Mouse (Mus musculus): ENCODE results near the gene Ylpm1.

Gene Ylpm1

DNA sequence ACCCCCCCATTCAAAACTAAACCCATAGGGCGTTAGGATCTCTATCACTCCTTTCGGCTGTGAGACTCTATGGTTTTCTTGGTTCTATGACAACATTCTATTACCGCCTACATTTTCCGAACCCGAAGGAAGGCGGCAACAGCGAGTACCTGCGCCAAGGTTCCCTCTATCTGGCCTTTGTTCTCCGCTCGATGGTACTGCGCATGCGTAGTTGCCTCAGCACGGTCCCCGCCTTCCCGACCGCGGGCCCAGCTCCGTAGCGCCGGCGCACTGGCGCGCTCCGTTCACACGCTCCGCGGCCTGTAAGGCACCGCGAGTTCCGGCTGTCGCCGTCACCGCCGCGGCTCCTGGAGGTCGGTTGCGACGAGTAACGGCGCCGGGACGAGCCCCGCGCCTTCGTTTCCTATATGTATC is at the start of gene Ylpm1:
Ylpm1 (plus strand) TSS at position 239 of the 414 bp plus-strand sequence.
- DNase-seq (ENCODE audit: low spot score), result peak; percentile 97

- no peak for DNase-seq (ENCODE audit: low spot score)
These were observed 48.1 kb upstream of the Ylpm1 start for GRCm38 (mm10) chr12:84947894-84948583.

GRCm38 (mm10) chr12:84948584-84949285 is 47.4 kb upstream of the Ylpm1 start:
- DNase-seq (ENCODE audit: low spot score), result no peak

GRCm38 (mm10) chr12:84950763-84951162 is 45.4 kb upstream of the Ylpm1 start:
- no peak for DNase-seq (ENCODE audit: low spot score)

DNA sequence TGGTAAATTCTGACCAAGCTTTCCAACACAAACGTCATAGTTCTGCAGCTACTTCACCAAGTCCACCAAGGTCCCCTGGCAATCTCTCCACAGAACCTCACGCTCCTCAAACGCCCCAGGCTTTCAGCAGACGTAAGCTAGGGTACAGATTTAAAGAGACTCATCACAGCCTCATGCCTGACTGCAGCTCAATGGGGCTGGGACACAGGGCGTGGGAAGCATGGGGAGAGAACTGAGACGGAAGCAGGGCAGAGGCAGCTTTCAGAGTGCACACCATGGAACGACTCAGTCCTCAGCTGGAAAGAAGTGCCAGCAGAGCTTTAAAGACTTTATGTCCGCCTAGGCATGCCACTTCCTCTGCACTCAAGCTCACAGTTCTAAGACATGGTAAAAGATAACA is 44.6 kb upstream of the Ylpm1 start:
- no peak for DNase-seq (ENCODE audit: low spot score)

DNA sequence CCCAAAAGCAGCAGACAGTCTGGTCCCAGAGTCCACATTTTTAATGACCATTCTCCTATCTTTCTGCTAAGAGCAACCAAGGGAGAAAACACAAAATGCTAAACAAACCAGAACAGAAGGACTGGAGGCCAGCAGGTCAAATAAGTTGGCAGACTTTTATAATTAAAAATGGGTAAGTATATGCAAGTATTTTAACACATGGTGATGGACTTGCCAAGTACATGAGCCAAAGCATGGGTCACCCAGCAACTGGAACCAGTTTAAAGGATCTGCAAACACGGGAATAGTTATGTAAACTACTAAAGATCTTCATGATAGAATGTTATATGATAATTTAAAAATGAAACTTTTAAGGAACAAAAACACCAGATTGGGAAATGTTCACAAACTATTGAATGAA is 43.8 kb upstream of the Ylpm1 start:
- DNase-seq (ENCODE audit: low spot score), result no peak

GRCm38 (mm10) chr12:84956317-84956716 is 39.8 kb upstream of the Ylpm1 start:
- DNase-seq (ENCODE audit: low spot score), result no peak

GRCm38 (mm10) chr12:84958794-84959356 is 37.2 kb upstream of the Ylpm1 start:
- no peak for DNase-seq (ENCODE audit: low spot score)

DNA sequence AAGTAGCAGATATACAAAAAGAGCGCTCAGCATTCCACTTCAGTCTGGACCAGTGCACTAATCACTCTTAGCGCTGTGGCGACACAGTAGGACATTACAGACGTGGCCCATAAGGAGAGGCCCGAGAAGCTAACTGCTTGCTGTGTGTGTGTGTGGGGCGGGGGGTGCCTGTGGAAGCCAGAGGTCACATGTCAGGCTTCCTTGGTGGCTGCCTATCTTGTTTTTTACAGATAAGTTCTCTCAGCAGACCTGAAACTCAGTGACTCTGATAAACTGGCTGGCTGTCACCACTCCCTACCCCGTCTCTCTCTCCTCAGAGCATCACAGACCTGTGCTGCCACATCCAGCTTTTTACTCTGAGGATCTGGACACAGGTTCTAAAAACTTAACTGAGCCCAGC is 33.5 kb upstream of the Ylpm1 start:
- DNase-seq (ENCODE audit: low spot score), result no peak

GRCm38 (mm10) chr12:84968831-84969655 is 27.1 kb upstream of the Ylpm1 start:
- DNase-seq (ENCODE audit: low spot score), result no peak

- DNase-seq (ENCODE audit: low spot score), result no peak
These were observed 26.3 kb upstream of the Ylpm1 start for GRCm38 (mm10) chr12:84969656-84970427.

GRCm38 (mm10) chr12:84970428-84971096 is 25.6 kb upstream of the Ylpm1 start, which contains the start of the genes Fcf1 and Arel1:
Fcf1 (plus strand) TSS chr12:84970897.
Arel1 (minus strand) TSS chr12:84970900.
- DNase-seq (ENCODE audit: low spot score), result peak; percentile 85

GRCm38 (mm10) chr12:84979264-84979862 is 16.8 kb upstream of the Ylpm1 start:
- DNase-seq (ENCODE audit: low spot score), result no peak

DNA sequence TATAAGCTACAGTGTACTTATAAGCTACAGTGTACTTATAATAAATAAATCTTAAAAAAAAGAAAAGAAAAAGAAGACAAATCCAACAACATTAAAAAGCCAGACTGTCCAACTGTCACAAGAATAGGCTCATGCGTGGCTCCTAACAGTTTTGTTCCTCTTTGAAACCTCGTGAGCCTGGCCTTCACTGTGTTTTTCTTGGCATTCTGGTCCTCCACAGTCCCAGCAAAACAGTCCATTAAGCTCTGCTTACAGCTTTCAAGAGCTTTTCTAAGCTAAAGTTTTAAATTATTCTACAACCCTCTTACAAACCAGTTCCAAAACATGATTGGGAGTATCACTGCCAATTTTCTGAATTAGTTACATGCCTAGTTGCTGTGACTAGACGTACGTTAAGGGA is 6.7 kb upstream of the Ylpm1 start:
- DNase-seq (ENCODE audit: low spot score), result no peak

DNA sequence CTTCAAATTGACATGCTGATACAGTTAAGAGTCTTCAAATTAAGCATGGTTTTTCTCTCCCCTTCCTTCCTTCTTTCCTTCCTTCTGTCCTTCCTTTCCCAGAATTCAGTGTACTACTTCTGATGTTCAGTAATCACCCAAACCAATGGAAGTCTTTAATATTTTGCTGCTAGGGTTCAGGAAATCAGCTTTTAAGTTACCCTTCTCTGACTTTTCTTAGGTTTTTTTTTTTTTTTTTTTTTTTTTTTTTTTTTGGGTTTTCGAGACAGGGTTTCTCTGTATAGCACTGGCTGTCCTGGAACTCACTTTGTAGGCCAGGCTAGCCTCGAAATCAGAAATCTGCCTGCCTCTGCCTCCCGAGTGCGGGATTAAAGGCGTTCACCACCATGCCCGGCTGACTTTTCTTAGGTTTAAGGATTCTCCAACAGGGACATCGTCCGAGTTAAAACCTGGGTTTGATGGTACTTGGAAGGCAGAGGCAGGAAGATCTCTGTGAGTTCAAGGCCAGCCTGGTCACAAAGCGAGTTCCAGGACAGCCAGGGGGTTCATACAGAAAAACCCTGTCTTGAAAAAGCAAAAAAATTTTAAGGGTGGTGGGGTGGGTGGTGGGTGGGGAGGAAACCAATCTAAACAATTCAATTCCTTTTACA is 884 bp upstream of the Ylpm1 start:
- DNase-seq (ENCODE audit: low spot score), result no peak

DNA sequence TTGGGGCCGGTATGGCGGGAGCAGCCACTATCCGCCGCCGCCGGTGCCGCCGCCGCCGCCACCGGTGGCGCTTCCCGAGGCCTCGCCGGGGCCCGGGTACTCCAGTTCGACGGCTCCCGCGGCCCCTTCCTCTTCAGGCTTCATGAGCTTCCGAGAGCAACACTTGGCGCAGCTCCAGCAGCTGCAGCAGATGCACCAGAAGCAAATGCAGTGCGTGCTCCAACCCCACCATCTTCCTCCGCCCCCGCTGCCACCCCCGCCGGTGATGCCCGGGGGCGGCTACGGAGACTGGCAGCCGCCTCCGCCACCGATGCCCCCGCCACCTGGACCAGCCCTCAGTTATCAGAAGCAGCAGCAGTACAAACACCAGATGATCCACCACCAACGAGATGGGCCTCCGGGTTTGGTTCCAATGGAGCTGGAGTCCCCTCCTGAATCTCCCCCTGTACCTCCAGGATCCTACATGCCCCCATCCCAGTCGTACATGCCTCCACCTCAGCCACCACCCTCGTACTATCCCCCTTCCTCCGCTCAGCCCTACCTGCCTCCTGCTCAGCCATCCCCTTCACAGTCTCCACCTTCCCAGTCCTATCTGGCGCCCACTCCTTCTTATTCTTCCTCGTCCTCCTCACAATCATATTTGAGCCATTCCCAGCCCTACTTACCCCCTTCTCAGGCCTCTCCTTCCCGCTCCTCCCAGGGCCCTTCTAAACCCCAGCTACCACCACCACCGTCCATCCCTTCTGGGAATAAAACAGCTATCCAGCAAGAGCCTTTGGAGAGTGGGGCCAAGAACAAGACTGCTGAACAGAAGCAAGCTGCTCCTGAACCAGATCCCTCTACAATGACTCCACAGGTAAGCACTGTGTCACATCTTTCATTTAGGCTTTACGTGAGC is 629 bp downstream of the Ylpm1 start:
- DNase-seq (ENCODE audit: low spot score), result no peak

GRCm38 (mm10) chr12:84999053-84999452 is 2.9 kb downstream of the Ylpm1 start:
- no peak for DNase-seq (ENCODE audit: low spot score)

DNA sequence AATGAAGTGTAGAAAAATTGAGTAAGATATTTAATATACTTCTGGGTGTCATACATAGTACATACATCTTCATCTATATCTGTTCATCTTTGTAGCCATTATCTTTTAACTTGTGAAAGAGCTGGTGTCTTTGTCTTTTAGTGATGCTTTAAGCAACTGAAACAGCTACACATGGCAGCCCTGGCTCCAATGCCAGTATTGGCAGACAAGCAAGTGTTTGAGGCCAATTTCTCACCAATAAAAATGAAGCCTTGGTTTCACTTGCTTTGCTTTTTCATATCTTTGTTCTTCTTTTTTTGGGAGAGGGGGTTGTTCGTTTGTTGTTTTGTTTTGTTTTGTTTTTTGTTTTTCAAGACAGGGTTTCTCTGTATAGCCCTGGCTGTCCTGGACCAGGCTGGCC is 10.1 kb downstream of the Ylpm1 start:
- no peak for DNase-seq (ENCODE audit: low spot score)

- DNase-seq (ENCODE audit: low spot score), result no peak
These were observed 10.9 kb downstream of the Ylpm1 start for GRCm38 (mm10) chr12:85007021-85007420.
